Mouse (Mus musculus) C2C12 (cell line): Measurements from ENCODE around the gene Cdk5r2.

Experiments used
- CTCF ChIP-seq: IDR thresholded peaks from one replicate; pipeline ENCODE4 v1.5.1; 2011; ENCODE audit not compliant: control insufficient read depth, insufficient read depth, insufficient read length
- MAX ChIP-seq: IDR thresholded peaks from one replicate; pipeline ENCODE4 v1.6.1; 2011; ENCODE audit warnings: mild to moderate bottlenecking, control low read depth
- MYOD1 ChIP-seq: IDR thresholded peaks from one replicate; pipeline ENCODE4 v1.6.1; 2011; ENCODE audit warnings: low read depth; ENCODE audit not compliant: control insufficient read depth, insufficient read length

GRCm38 (mm10) chr1:74807551-74808071, 47.1 kb upstream of the Cdk5r2 start:
- TF ChIP-seq MYOD1 (no peak), CTCF (no peak), MAX (no peak)
